Mouse (Mus musculus): ENCODE data around the gene Nfkbid. TPM values are rescaled to one million over a fixed set of nuclear protein-coding genes. Genes with fewer than 3 reads are reported as not detected.

The Nfkbid gene
- polyA plus RNA-seq, 1 experiment from 2014 or later, result 0.76 TPM

GRCm38 (mm10) chr7:30409789-30410188 is 11.7 kb upstream of the Nfkbid start:
- no peaks in the 10 kb centered on the region for H3K36me3 ChIP-seq
- 57% methylated on average over 2 of the region's 2 CpGs for WGBS
- no peaks in the 10 kb centered on the region for H3K4me1 ChIP-seq (replicated peaks)
- no peak overlapping the region for H3K4me2 ChIP-seq
- no peak for ATAC-seq (replicated peaks; ENCODE audit: insufficient number of reproducible peaks, insufficient read depth, low FRiP score, low read depth)
- no peak overlapping the region for H3K9ac ChIP-seq
- no peaks in the 10 kb centered on the region for H3K27me3 ChIP-seq
- H3K4me3 ChIP-seq, result no peak overlapping the region
- no peaks in the 10 kb centered on the region for H3K9me3 ChIP-seq (replicated peaks)
- no peak overlapping the region for H3K27ac ChIP-seq

- Histone ChIP-seq H3K27ac (no peak overlapping the region), H3K36me3 (no peaks in the 10 kb centered on the region), H3K4me1 (replicated peaks) (no peaks in the 10 kb centered on the region), H3K4me2 (no peak overlapping the region), H3K27me3 (no peaks in the 10 kb centered on the region), H3K9me3 (replicated peaks) (no peaks in the 10 kb centered on the region), H3K9ac (no peak overlapping the region), H3K4me3 (no peak overlapping the region)
- WGBS, result 58% methylated on average over 3 of the region's 3 CpGs
- ATAC-seq (replicated peaks; ENCODE audit: insufficient number of reproducible peaks, insufficient read depth, low FRiP score, low read depth), result no peak
These were observed 10.5 kb upstream of the Nfkbid start for GRCm38 (mm10) chr7:30411023-30411422.

GRCm38 (mm10) chr7:30412735-30413147 is 8.8 kb upstream of the Nfkbid start:
- no peak for ATAC-seq (replicated peaks; ENCODE audit: insufficient number of reproducible peaks, insufficient read depth, low FRiP score, low read depth)
- H3K36me3 ChIP-seq, result no peaks in the 10 kb centered on the region
- no peaks in the 10 kb centered on the region for H3K27me3 ChIP-seq
- H3K9ac ChIP-seq, result no peak overlapping the region
- WGBS, result 41% methylated on average over 4 of the region's 4 CpGs
- no peaks in the 10 kb centered on the region for H3K9me3 ChIP-seq (replicated peaks)
- H3K27ac ChIP-seq, result no peak overlapping the region; the same call in 1 of the 2 replicates
- no peak overlapping the region for H3K4me2 ChIP-seq
- no peaks in the 10 kb centered on the region for H3K4me1 ChIP-seq (replicated peaks)
- no peak overlapping the region for H3K4me3 ChIP-seq

- no peaks in the 10 kb centered on the region for H3K9me3 ChIP-seq (replicated peaks)
- 62% methylated on average over 5 of the region's 5 CpGs for WGBS
- H3K9ac ChIP-seq, result no peak within 1 kb of the TSS
- ATAC-seq (replicated peaks; ENCODE audit: insufficient number of reproducible peaks, insufficient read depth, low FRiP score, low read depth), result 0 out of 2 replicates have a peak, but pooled peaks have one; percentile 22
- H3K4me1 ChIP-seq (replicated peaks), result no peaks in the 10 kb centered on the region
- no peak within 1 kb of the TSS for H3K4me2 ChIP-seq
- H3K27me3 ChIP-seq, result no peaks in the 10 kb centered on the region
- no peak within 1 kb of the TSS for H3K4me3 ChIP-seq
- H3K36me3 ChIP-seq, result no peaks in the 10 kb centered on the region
- no peak within 1 kb of the TSS; the same call in 1 of the 2 replicates for H3K27ac ChIP-seq
These were observed 7.9 kb upstream of the Nfkbid start, which contains the start of gene Tyrobp for GRCm38 (mm10) chr7:30413596-30413995. Gene Tyrobp (plus strand): TSS chr7:30413760.

GRCm38 (mm10) chr7:30417856-30418255 is 3.7 kb upstream of the Nfkbid start:
- no peaks in the 10 kb centered on the region for H3K9me3 ChIP-seq (replicated peaks)
- no peak for ATAC-seq (replicated peaks; ENCODE audit: insufficient number of reproducible peaks, insufficient read depth, low FRiP score, low read depth)
- no peak overlapping the region for H3K27ac ChIP-seq
- no peaks in the 10 kb centered on the region for H3K36me3 ChIP-seq
- H3K4me2 ChIP-seq, result 0 out of 2 replicates have a peak overlapping the region, but pooled peaks have one; percentile 3
- H3K4me3 ChIP-seq, result no peak overlapping the region
- no peak overlapping the region for H3K9ac ChIP-seq
- peaks cover 4% of the 10 kb centered on the region; the same call in 1 of the 2 replicates for H3K27me3 ChIP-seq
- WGBS, result 63% methylated on average over 9 of the region's 9 CpGs
- H3K4me1 ChIP-seq (replicated peaks), result peaks cover 16% of the 10 kb centered on the region

GRCm38 (mm10) chr7:30419561-30420499 is 1.7 kb upstream of the Nfkbid start, which contains the start of gene Hcst:
Gene Hcst (minus strand): TSS chr7:30419854.
- Histone ChIP-seq H3K4me3 (no peak within 1 kb of the TSS; the same call in 1 of the 2 replicates), H3K27me3 (peaks cover 8% of the 10 kb centered on the region; the same call in 1 of the 2 replicates), H3K4me1 (replicated peaks) (peaks cover 18% of the 10 kb centered on the region), H3K27ac (peak within 1 kb of the TSS; percentile 44; the same call in 1 of the 2 replicates), H3K36me3 (no peaks in the 10 kb centered on the region), H3K4me2 (no peak within 1 kb of the TSS), H3K9me3 (replicated peaks) (no peaks in the 10 kb centered on the region), H3K9ac (no peak within 1 kb of the TSS)
- ATAC-seq (replicated peaks; ENCODE audit: insufficient number of reproducible peaks, insufficient read depth, low FRiP score, low read depth), result no peak
- 53% methylated on average over 10 of the region's 10 CpGs for WGBS

GRCm38 (mm10) chr7:30420673-30421072 is 859 bp upstream of the Nfkbid start:
- Histone ChIP-seq H3K27me3 (peaks cover 8% of the 10 kb centered on the region; the same call in 1 of the 2 replicates), H3K9ac (no peak overlapping the region), H3K4me2 (peak overlapping the region; percentile 94), H3K4me1 (replicated peaks) (peaks cover 18% of the 10 kb centered on the region), H3K9me3 (replicated peaks) (no peaks in the 10 kb centered on the region), H3K27ac (no peak overlapping the region), H3K36me3 (no peaks in the 10 kb centered on the region), H3K4me3 (no peak overlapping the region)
- ATAC-seq (replicated peaks; ENCODE audit: insufficient number of reproducible peaks, insufficient read depth, low FRiP score, low read depth), result no peak
- 83% methylated on average over 3 of the region's 3 CpGs for WGBS

GRCm38 (mm10) chr7:30421890-30422435 is 431 bp downstream of the Nfkbid start:
- Histone ChIP-seq H3K4me1 (replicated peaks) (peaks cover 18% of the 10 kb centered on the region), H3K36me3 (0 out of 2 replicates have a peak, but pooled peaks cover 4% of the 10 kb centered on the region), H3K27ac (peak overlapping the region; percentile 18), H3K4me2 (peak overlapping the region; percentile 94), H3K27me3 (peaks cover 8% of the 10 kb centered on the region; the same call in 1 of the 2 replicates), H3K9ac (peak overlapping the region; percentile 40), H3K4me3 (peak overlapping the region; percentile 62), H3K9me3 (replicated peaks) (no peaks in the 10 kb centered on the region)
- ATAC-seq (replicated peaks; ENCODE audit: insufficient number of reproducible peaks, insufficient read depth, low FRiP score, low read depth), result peak; percentile 59
- WGBS, result under 1% methylated on average over 45 of the region's 45 CpGs

- peak overlapping the region; percentile 62 for H3K4me3 ChIP-seq
- no peaks in the 10 kb centered on the region for H3K9me3 ChIP-seq (replicated peaks)
- peak overlapping the region; percentile 94 for H3K4me2 ChIP-seq
- peaks cover 8% of the 10 kb centered on the region; the same call in 1 of the 2 replicates for H3K27me3 ChIP-seq
- H3K36me3 ChIP-seq, result 0 out of 2 replicates have a peak, but pooled peaks cover 4% of the 10 kb centered on the region
- WGBS, result 7% methylated on average over 9 of the region's 9 CpGs
- H3K27ac ChIP-seq, result peak overlapping the region; percentile 18
- peak overlapping the region; percentile 40; the same call in 1 of the 2 replicates for H3K9ac ChIP-seq
- peaks cover 18% of the 10 kb centered on the region for H3K4me1 ChIP-seq (replicated peaks)
- ATAC-seq (replicated peaks; ENCODE audit: insufficient number of reproducible peaks, insufficient read depth, low FRiP score, low read depth), result no peak; the same call in 1 of the 2 replicates
These were observed 1.0 kb downstream of the Nfkbid start for GRCm38 (mm10) chr7:30422560-30422959.

- Histone ChIP-seq H3K4me2 (peak overlapping the region; percentile 94), H3K9me3 (replicated peaks) (no peaks in the 10 kb centered on the region), H3K27ac (peak overlapping the region; percentile 18), H3K36me3 (0 out of 2 replicates have a peak, but pooled peaks cover 4% of the 10 kb centered on the region), H3K27me3 (peaks cover 8% of the 10 kb centered on the region; the same call in 1 of the 2 replicates), H3K4me1 (replicated peaks) (peaks cover 18% of the 10 kb centered on the region), H3K4me3 (peak overlapping the region; percentile 62), H3K9ac (peak overlapping the region; percentile 40; the same call in 1 of the 2 replicates)
- WGBS, result 28% methylated on average over 23 of the region's 23 CpGs
- ATAC-seq (replicated peaks; ENCODE audit: insufficient number of reproducible peaks, insufficient read depth, low FRiP score, low read depth), result no peak
These were observed 1.6 kb downstream of the Nfkbid start for GRCm38 (mm10) chr7:30423071-30423641.

GRCm38 (mm10) chr7:30429327-30429726 is 7.8 kb downstream of the Nfkbid start:
- ATAC-seq (replicated peaks; ENCODE audit: insufficient number of reproducible peaks, insufficient read depth, low FRiP score, low read depth), result no peak

More at GRCm38 (mm10) chr7:30429327-30429726, 7.8 kb downstream of the Nfkbid start:
- no peak overlapping the region for H3K4me2 ChIP-seq
- H3K27ac ChIP-seq, result no peak overlapping the region
- H3K9ac ChIP-seq, result no peak overlapping the region
- H3K36me3 ChIP-seq, result 0 out of 2 replicates have a peak, but pooled peaks cover 4% of the 10 kb centered on the region
- no peaks in the 10 kb centered on the region for H3K27me3 ChIP-seq
- no peak overlapping the region for H3K4me3 ChIP-seq
- no peaks in the 10 kb centered on the region for H3K9me3 ChIP-seq (replicated peaks)
- H3K4me1 ChIP-seq (replicated peaks), result no peaks in the 10 kb centered on the region
